Comparison of ENCODE assay signal across 30 mouse cellular contexts in the genomic region with DNA sequence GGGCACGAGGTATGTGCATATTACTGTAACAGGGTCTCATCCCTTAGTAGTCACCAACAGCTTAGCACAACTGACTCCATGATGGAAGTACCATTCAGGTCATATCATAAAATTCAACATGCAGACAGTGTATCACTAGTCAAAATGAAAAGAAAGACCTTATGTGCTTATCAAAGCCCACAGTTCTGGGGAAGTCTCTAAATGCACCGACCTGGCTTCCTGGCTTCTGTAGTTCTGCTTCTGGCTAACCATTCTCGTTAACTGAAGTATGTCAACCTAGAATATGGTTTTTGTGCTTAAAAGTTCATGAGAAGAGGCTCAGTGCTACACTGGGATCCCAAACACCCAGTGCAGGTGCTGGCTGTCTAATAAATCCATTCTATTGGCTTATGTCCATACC. TPM values are rescaled to one million over a fixed set of nuclear protein-coding genes. Genes with fewer than 3 reads are reported as not detected.
"Had no signal": no experiment of that assay in that cellular context is flagged by ENCODE, and none has a peak within 500 bp of the region (broad histone marks: within the 10 kb centered on the region; RNA-seq: fewer than 3 reads in every experiment).

No protein-coding gene starts in this region.

- H3K4me1 ChIP-seq: embryonic facial prominence, embryonic 10.5 days; embryonic facial prominence, embryonic 15.5 days; forebrain, embryonic 10.5 days; forebrain, embryonic 12.5 days; forebrain, embryonic 13.5 days; forebrain, embryonic 15.5 days had no signal

- H3K27ac ChIP-seq: embryonic facial prominence, embryonic 10.5 days; embryonic facial prominence, embryonic 12.5 days; embryonic facial prominence, embryonic 13.5 days; embryonic facial prominence, embryonic 15.5 days; forebrain, embryonic 10.5 days; forebrain, embryonic 12.5 days; forebrain, embryonic 13.5 days; forebrain, embryonic 15.5 days; gastrocnemius, adult 2 months; heart, adult 2 months had no signal

- H3K4me3 ChIP-seq: embryonic facial prominence, embryonic 10.5 days; embryonic facial prominence, embryonic 12.5 days; embryonic facial prominence, embryonic 13.5 days; embryonic facial prominence, embryonic 15.5 days; erythroblast, embryonic 14.5 days; forebrain, embryonic 10.5 days; forebrain, embryonic 12.5 days; forebrain, embryonic 13.5 days; forebrain, embryonic 15.5 days; gastrocnemius, adult 2 months; heart, adult 2 months had no signal

- H3K36me3 ChIP-seq: embryonic facial prominence, embryonic 10.5 days; embryonic facial prominence, embryonic 12.5 days; embryonic facial prominence, embryonic 13.5 days; embryonic facial prominence, embryonic 15.5 days; forebrain, embryonic 10.5 days; forebrain, embryonic 12.5 days; forebrain, embryonic 15.5 days had no signal

- DNase-seq: cerebellum, adult 8-10 months; cerebellum, adult 9-10 months; cerebellum, adult 9-11 months; cerebellum, postnatal 10 days; cerebellum, postnatal 14 days; cerebellum, postnatal 25 days; cerebellum, postnatal 36 days; embryo, embryonic 11 days; forebrain, postnatal 0 days; gastrocnemius, adult 2 months; gastrocnemius, postnatal 10 days; gastrocnemius, postnatal 14 days; gastrocnemius, postnatal 25 days; gastrocnemius, postnatal 36 days; heart, adult 18-20 months; heart, adult 2 months had no signal

- H3K27me3 ChIP-seq: embryonic facial prominence, embryonic 13.5 days; embryonic facial prominence, embryonic 15.5 days; forebrain, embryonic 12.5 days; forebrain, embryonic 13.5 days; forebrain, embryonic 15.5 days had no signal

- ATAC-seq: forebrain, embryonic 13.5 days; forebrain, embryonic 14.5 days; forebrain, embryonic 15.5 days; forebrain, embryonic 16.5 days; forebrain, postnatal 0 days had no signal

- H3K9me3 ChIP-seq: embryonic facial prominence, embryonic 10.5 days; embryonic facial prominence, embryonic 12.5 days; embryonic facial prominence, embryonic 13.5 days; embryonic facial prominence, embryonic 15.5 days; forebrain, embryonic 12.5 days; forebrain, embryonic 15.5 days had no signal

- H3K4me2 ChIP-seq: embryonic facial prominence, embryonic 12.5 days; embryonic facial prominence, embryonic 13.5 days; embryonic facial prominence, embryonic 15.5 days; forebrain, embryonic 12.5 days; forebrain, embryonic 13.5 days; forebrain, embryonic 15.5 days had no signal

- H3K9ac ChIP-seq: embryonic facial prominence, embryonic 12.5 days; embryonic facial prominence, embryonic 13.5 days; embryonic facial prominence, embryonic 15.5 days; forebrain, embryonic 12.5 days; forebrain, embryonic 13.5 days; forebrain, embryonic 15.5 days; forebrain, postnatal 0 days had no signal

RNA-seq across cellular contexts. Expression of a gene that starts 27.3 kb away (rescaled TPM):
- total RNA-seq: common myeloid progenitor, adult 5-6 weeks; gastrocnemius, adult 2 months; granulocyte monocyte progenitor cell, adult 5-6 weeks; heart, adult 8-10 months had no signal
- polyA plus RNA-seq: erythroblast, embryonic 14.5 days had no signal
